Mouse (Mus musculus): ENCODE measurements around the gene Kcnmb1.

Gene Kcnmb1

GRCm38 (mm10) chr11:33944067-33944785 lies 18.6 kb upstream of the Kcnmb1 start:
- peak in 1 of 2 experiments; percentile 50 for DNase-seq (ENCODE audit: low spot score in 2 of 2)

DNA sequence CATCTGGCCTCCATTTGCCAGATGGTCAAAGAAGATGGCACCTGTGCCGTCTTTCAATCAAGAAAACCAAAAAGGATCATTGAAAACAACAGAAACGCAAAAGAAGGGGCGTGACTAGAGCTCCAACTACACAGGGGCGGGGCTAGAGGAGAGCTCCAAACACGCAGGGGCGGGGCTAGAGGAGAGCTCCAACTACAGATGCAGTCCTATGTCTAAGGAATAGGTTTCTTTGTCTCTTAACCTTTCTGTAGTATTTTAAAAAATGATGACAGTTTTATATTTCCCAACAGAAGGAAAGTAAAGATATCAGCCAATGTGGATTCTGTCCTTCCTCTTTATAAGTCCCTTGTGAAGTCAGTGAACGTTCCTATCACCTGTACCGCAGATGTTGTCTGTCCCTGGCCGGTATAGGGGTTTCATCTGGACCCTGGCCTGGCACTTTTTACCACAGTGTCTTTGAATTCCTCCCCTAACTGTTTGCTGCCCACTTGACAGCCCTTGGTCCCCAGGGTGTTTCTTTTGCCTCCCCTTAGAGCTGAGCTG lies 18.0 kb upstream of the Kcnmb1 start:
- peak in 1 of 2 experiments; percentile 26 for DNase-seq (ENCODE audit: low spot score in 2 of 2)

DNA sequence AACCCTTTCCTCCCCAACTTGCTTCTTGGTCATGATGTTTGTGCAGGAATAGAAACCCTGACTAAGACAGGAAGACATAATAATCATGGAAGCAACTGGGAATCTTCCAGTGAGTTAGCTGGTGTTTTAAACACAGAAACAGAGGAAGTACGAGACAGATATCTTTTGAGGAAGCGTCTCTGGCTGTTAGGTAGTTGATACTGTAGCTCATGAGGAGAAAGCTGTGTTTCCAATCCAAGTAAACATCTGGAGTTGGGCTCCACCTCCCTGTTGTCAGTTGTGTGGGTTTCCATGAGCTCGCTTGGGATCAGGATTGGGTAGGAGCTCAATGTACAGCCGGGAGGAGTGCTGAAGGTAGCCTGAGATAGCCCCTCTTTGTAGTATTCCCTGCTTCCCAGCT lies 16.3 kb upstream of the Kcnmb1 start:
- DNase-seq (ENCODE audit: low spot score in 2 of 2): no peak

- no peak for DNase-seq (ENCODE audit: low spot score in 2 of 2)
Measured at GRCm38 (mm10) chr11:33951155-33951554, 11.7 kb upstream of the Kcnmb1 start.

GRCm38 (mm10) chr11:33951684-33952625 lies 10.9 kb upstream of the Kcnmb1 start:
- DNase-seq (ENCODE audit: low spot score in 2 of 2): no peak

GRCm38 (mm10) chr11:33955982-33956381 lies 6.8 kb upstream of the Kcnmb1 start:
- no peak for DNase-seq (ENCODE audit: low spot score in 2 of 2)

GRCm38 (mm10) chr11:33956623-33957022 lies 6.2 kb upstream of the Kcnmb1 start:
- no peak for DNase-seq (ENCODE audit: low spot score in 2 of 2)

DNA sequence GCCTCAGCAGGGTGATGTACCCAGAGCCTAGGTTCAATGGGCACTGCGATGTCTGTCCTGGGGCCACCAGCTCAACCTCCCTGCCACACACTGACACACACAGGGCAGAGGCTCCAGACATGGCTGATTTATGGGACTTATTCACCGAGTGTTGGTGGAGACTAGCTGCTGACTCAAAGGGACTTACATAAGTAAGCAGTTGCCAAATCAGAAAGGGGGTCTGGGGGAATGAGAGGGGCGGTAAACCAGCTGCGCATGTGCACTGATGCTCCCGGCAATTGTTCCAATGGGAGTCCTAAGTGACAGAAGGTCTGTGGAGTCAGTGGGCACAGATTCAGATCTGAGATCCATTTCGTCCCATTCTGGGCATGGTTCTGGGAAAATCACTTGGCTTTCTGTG lies 5.2 kb upstream of the Kcnmb1 start:
- no peak for DNase-seq (ENCODE audit: low spot score in 2 of 2)

DNA sequence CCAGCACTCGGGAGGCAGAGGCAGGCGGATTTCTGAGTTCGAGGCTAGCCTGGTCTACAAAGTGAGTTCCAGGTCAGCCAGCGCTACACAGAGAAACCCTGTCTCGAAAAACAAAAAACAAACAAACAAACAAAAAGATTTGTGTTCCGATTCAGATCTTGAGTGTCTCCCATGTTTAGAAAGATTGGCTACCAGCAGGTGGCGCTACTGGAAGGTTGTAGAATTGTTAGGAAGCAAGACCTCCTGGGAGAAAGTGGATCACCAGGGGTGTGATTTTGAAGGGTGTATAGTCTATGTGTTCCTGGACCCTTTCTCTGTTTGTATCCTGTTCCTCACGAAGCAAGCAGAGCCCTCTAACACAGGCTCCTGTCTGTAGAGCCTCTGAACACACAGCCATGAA lies 4.1 kb upstream of the Kcnmb1 start:
- DNase-seq (ENCODE audit: low spot score in 2 of 2): peak; percentile 26 to 63

- DNase-seq (ENCODE audit: low spot score in 2 of 2): no peak
Measured at GRCm38 (mm10) chr11:33962178-33962577, 635 bp upstream of the Kcnmb1 start.

DNA sequence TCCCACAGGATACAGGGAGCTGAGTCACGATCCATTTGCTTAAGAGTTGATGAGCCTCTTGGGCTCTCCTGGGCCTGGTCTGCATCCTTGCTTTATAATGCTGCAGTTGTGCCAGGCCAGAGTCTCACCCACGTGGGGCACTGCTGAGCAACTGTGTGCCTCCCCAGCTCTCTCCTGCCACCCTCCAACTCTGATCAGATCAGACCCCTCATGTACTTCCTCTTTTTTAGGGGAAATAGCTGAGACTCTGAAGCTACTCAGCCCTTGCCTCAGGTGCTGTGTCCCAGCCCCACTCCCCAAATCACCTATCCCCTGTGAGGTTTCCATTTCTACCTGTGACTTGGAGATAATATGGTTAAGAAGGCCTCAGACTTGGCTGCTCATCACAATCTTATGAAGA lies 2.6 kb downstream of the Kcnmb1 start:
- peak in 1 of 2 experiments; percentile 22 for DNase-seq (ENCODE audit: low spot score in 2 of 2)

GRCm38 (mm10) chr11:33967708-33968107 lies 4.9 kb downstream of the Kcnmb1 start:
- DNase-seq (ENCODE audit: low spot score in 2 of 2): no peak

- no peak for DNase-seq (ENCODE audit: low spot score in 2 of 2)
Measured at GRCm38 (mm10) chr11:33969199-33969598, 6.4 kb downstream of the Kcnmb1 start.

DNA sequence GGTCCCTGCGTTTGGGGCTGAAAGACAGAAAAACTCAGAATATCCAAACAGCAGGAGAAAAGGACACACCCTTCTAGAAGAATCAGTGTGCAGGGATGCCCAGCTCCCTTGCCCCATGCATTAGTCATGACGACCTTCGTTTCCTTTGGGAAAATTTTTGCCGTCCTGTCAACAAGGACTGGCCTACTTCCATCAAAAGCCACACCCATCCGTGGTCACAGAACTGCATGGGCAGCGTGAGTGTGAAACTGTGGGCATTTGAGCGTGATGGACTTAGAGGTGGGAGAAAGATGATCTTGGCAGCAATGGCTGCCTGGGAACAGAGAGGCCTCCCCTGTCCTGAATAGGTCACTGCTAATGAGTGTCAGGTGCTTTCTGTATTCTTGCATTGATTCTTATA lies 9.3 kb downstream of the Kcnmb1 start:
- DNase-seq (ENCODE audit: low spot score in 2 of 2): no peak

GRCm38 (mm10) chr11:33974341-33975040 lies 11.7 kb downstream of the Kcnmb1 start:
- no peak for DNase-seq (ENCODE audit: low spot score in 2 of 2)

- no peak for DNase-seq (ENCODE audit: low spot score in 2 of 2)
Measured at GRCm38 (mm10) chr11:33975121-33975520, 12.3 kb downstream of the Kcnmb1 start.

GRCm38 (mm10) chr11:33980146-33980545 lies 17.3 kb downstream of the Kcnmb1 start:
- no peak for DNase-seq (ENCODE audit: low spot score in 2 of 2)

GRCm38 (mm10) chr11:33986525-33986924 lies 23.7 kb downstream of the Kcnmb1 start:
- DNase-seq (ENCODE audit: low spot score in 2 of 2): no peak

DNA sequence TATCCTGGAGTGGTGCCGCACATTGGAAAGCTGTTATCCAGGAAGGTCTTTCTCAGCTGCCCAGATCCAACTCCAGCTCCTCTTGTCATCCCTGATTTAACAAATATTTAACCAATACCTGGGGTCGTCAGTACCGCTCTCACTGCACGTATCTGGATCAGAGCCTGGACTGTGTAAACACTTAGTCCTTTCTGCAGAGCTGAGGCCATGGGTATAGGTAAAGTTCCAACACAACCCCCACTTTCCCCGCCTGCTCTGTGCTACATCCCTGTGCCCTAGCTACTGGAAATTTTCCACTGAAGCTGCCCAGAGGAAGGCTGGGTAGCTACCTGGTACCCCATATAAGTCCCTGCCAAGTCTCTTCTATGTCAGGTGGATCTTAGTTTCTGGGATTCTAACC lies 27.2 kb downstream of the Kcnmb1 start:
- DNase-seq (ENCODE audit: low spot score in 2 of 2): no peak

DNA sequence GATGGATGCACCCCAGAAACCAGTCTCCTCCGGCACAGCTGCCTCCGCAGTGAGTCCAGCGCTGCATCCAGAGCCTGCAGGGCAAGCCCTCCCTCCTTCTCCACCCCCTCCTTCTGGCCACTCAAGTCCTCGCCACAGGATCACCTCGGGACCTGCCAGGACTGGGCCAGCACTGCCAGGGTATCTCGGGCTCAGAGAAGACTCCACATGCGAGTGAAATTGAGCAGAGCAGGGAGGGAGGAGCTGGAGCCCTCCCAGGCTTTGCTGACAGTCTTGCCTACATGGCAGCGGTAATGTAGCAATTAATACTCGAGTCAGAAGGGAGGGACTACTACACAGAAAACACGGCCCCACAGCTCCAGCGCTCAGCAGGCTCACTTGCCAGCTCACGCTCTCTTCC lies 30.1 kb downstream of the Kcnmb1 start, which contains the start of gene Kcnip1:
Kcnip1 (minus strand) TSS at position 215 of the 400 bp plus-strand sequence.
- DNase-seq (ENCODE audit: low spot score in 2 of 2): no peak

DNA sequence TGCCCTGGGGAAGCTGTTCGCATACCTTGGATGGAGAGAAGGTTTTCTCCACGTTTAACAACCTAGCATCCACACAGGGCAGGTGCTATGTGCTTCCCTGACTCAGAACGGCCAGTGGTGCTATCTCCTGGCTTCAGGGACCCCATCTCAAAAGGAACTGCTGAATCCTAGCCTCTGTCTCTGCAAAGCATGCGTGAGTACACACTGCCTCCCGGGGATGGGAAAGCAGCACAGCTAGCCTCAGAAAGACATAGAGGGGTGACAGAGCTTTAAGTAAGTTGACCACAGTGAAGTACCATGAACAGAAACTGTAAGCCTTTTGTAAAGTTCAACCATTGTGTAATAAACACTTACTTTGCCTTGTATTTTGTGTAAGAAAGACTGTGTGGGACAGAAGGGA lies 30.7 kb downstream of the Kcnmb1 start:
- DNase-seq (ENCODE audit: low spot score in 2 of 2): no peak

DNA sequence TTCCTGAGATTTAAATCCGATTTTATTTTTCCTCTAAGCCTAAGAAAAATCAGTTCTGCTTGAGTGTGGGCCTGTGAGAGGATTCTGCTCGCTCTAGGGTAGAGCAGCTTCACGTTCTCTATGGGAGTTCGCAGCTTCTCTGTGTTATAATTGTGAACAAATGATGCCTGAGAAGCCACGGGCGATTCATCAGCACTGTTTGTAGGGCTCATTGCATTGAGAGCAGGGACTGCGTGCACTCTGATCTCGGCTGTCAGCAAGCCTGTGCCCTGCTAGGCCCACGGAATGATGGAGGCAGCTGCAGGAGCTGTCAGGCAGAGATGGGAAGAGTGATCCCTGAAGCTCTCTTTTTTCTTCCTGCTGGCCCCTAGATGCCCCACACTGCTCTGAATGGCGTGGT lies 35.4 kb downstream of the Kcnmb1 start:
- DNase-seq (ENCODE audit: low spot score in 2 of 2): no peak

Data from spleen, postnatal 10 days (tissue).